Mouse (Mus musculus) limb, embryonic 12.5 days (tissue): ENCODE data around the gene Gm20388. TPM values are rescaled to one million over a fixed set of nuclear protein-coding genes. Genes with fewer than 3 reads are reported as not detected.
"Not testable (repeated sequence)": the region's sequence is repeated elsewhere in the genome, so short reads cannot be mapped to it uniquely, and the experiment has no call there.

Experiments used
- ATAC-seq: fragments of 200-750 bp; cut with Nextera tagmentation; 2 replicates; pipeline ENCODE4 v1.8.0; 2017; ENCODE audit warnings: low read depth, moderate TSS enrichment; ENCODE audit not compliant: insufficient number of reproducible peaks, insufficient read depth, low FRiP score, low TSS enrichment
- H3K27ac ChIP-seq: fragments of 300-500 bp; sonication (generic); 2 replicates; pipeline ENCODE4 v1.5.1; 2016; ENCODE audit warnings: mild to moderate bottlenecking, moderate library complexity
- H3K27me3 ChIP-seq: fragments of 300-500 bp; sonication (generic); 2 replicates; pipeline ENCODE4 v1.6.1; 2016; ENCODE audit warnings: mild to moderate bottlenecking, moderate library complexity
- H3K36me3 ChIP-seq: fragments of 300-500 bp; sonication (generic); 2 replicates; pipeline ENCODE4 v1.6.1; 2016; ENCODE audit warnings: mild to moderate bottlenecking, moderate library complexity
- H3K4me1 ChIP-seq: fragments of 300-500 bp; sonication (generic); replicated peaks from 2 replicates; pipeline ENCODE4 v1.6.1; 2016
- H3K4me2 ChIP-seq: fragments of 300-500 bp; sonication (generic); 2 replicates; pipeline ENCODE4 v1.6.1; 2016; ENCODE audit warnings: mild to moderate bottlenecking, moderate library complexity
- H3K4me3 ChIP-seq: fragments of 300-500 bp; sonication (generic); replicated peaks from 2 replicates; pipeline ENCODE4 v1.5.1; 2016; ENCODE audit warnings: mild to moderate bottlenecking
- H3K9ac ChIP-seq: fragments of 300-500 bp; sonication (generic); replicated peaks from 2 replicates; pipeline ENCODE4 v1.6.1; 2016; ENCODE audit warnings: mild to moderate bottlenecking, moderate library complexity
- H3K9me3 ChIP-seq: fragments of 300-500 bp; sonication (generic); 2 replicates; pipeline ENCODE4 v1.6.1; 2016; ENCODE audit warnings: mild to moderate bottlenecking, moderate library complexity
- WGBS: fragments of 180-500 bp; shearing (Covaris S2); methylation state at CpG from one replicate; pipeline ENCODE4 v1.1.7; 2016; 5-methylcytosine and 5-hydroxymethylcytosine counted together
- polyA plus RNA-seq: library from polyadenylated mRNA; unstranded; fragments of >200 nt; fragmentation: Nextera tagmentation; extraction: Ambion mirVana; gene quantifications from 2 replicates; pipeline ENCODE4 v1.2.1, GENCODE M21; 2016

The Gm20388 gene
- polyA plus RNA-seq, 1 experiment from 2014 or later: not detected

- 97% methylated on average over 8 of the region's 8 CpGs for WGBS
- H3K27me3 ChIP-seq: no peaks in the 10 kb centered on the region
These were observed 3338.0 kb downstream of the Gm20388 start for GRCm38 (mm10) chr8:123248596-123248995.

GRCm38 (mm10) chr8:123250940-123251339, 3340.3 kb downstream of the Gm20388 start:
- Histone ChIP-seq H3K27me3 (no peaks in the 10 kb centered on the region), H3K4me3 (no peak overlapping the region), H3K27ac (no peak overlapping the region), H3K4me1 (peaks cover 24% of the 10 kb centered on the region), H3K36me3 (peaks cover 64% of the 10 kb centered on the region), H3K9ac (no peak overlapping the region), H3K4me2 (no peak overlapping the region), H3K9me3 (no peaks in the 10 kb centered on the region)
- ATAC-seq: no peak
- WGBS: 95% methylated on average over 5 of the region's 5 CpGs

More at GRCm38 (mm10) chr8:123248596-123248995, 3338.0 kb downstream of the Gm20388 start:
- Histone ChIP-seq H3K4me2 (no peak overlapping the region), H3K4me3 (no peak overlapping the region), H3K36me3 (peaks cover 84% of the 10 kb centered on the region), H3K9me3 (no peaks in the 10 kb centered on the region), H3K4me1 (peaks cover 12% of the 10 kb centered on the region), H3K9ac (no peak overlapping the region), H3K27ac (no peak overlapping the region)
- no peak for ATAC-seq

GRCm38 (mm10) chr8:123252925-123253324, 3342.3 kb downstream of the Gm20388 start:
- Histone ChIP-seq H3K9me3 (no peaks in the 10 kb centered on the region), H3K27ac (no peak overlapping the region), H3K36me3 (peaks cover 63% of the 10 kb centered on the region), H3K4me1 (peaks cover 24% of the 10 kb centered on the region), H3K27me3 (no peaks in the 10 kb centered on the region), H3K4me2 (peak overlapping the region; percentile 95), H3K9ac (peak overlapping the region; percentile 95), H3K4me3 (peak overlapping the region; percentile 96)
- ATAC-seq: no peak
- WGBS: 54% methylated on average over 4 of the region's 4 CpGs

- Histone ChIP-seq H3K4me2 (peak overlapping the region; percentile 95), H3K9me3 (no peaks in the 10 kb centered on the region), H3K27me3 (no peaks in the 10 kb centered on the region), H3K4me3 (peak overlapping the region; percentile 96), H3K9ac (peak overlapping the region; percentile 95), H3K4me1 (peaks cover 24% of the 10 kb centered on the region), H3K27ac (peak overlapping the region; percentile 83), H3K36me3 (peaks cover 63% of the 10 kb centered on the region)
- peak; percentile 49 for ATAC-seq
- WGBS: under 1% methylated on average over 40 of the region's 40 CpGs
These were observed 3342.9 kb downstream of the Gm20388 start for GRCm38 (mm10) chr8:123253451-123254098.

- H3K4me3 ChIP-seq: peak within 1 kb of the TSS; percentile 96
- peak within 1 kb of the TSS; percentile 83 for H3K27ac ChIP-seq
- 1% methylated on average over 79 of the region's 99 CpGs for WGBS
- H3K36me3 ChIP-seq: peaks cover 63% of the 10 kb centered on the region
- ATAC-seq: peak; percentile 91
- H3K9ac ChIP-seq: peak within 1 kb of the TSS; percentile 95
- H3K27me3 ChIP-seq: no peaks in the 10 kb centered on the region
- peaks cover 24% of the 10 kb centered on the region for H3K4me1 ChIP-seq
- H3K9me3 ChIP-seq: no peaks in the 10 kb centered on the region
- peak within 1 kb of the TSS; percentile 95 for H3K4me2 ChIP-seq
These were observed 3343.7 kb downstream of the Gm20388 start, which contains the start of the genes Zfp276 and Vps9d1 for GRCm38 (mm10) chr8:123254099-123254885. TSS of gene Zfp276 (plus strand) at chr8:123254195. TSS of gene Vps9d1 (minus strand) at chr8:123254348.

- 65% methylated on average over 6 of the region's 6 CpGs for WGBS
- Histone ChIP-seq H3K4me2 (peak overlapping the region; percentile 95), H3K27ac (no peak overlapping the region), H3K27me3 (no peaks in the 10 kb centered on the region), H3K4me3 (peak overlapping the region; percentile 96), H3K4me1 (peaks cover 24% of the 10 kb centered on the region), H3K9ac (peak overlapping the region; percentile 95), H3K36me3 (peaks cover 63% of the 10 kb centered on the region), H3K9me3 (no peaks in the 10 kb centered on the region)
- ATAC-seq: no peak
These were observed 3344.5 kb downstream of the Gm20388 start for GRCm38 (mm10) chr8:123255170-123255569.

GRCm38 (mm10) chr8:123257114-123257513, 3346.5 kb downstream of the Gm20388 start:
- H3K27ac ChIP-seq: no peak overlapping the region
- WGBS: 87% methylated on average over 3 of the region's 3 CpGs
- H3K27me3 ChIP-seq: no peaks in the 10 kb centered on the region
- peaks cover 58% of the 10 kb centered on the region for H3K36me3 ChIP-seq
- H3K4me2 ChIP-seq: no peak overlapping the region
- peaks cover 24% of the 10 kb centered on the region for H3K4me1 ChIP-seq
- H3K9me3 ChIP-seq: no peaks in the 10 kb centered on the region
- no peak overlapping the region for H3K9ac ChIP-seq
- H3K4me3 ChIP-seq: no peak overlapping the region
- no peak for ATAC-seq

- WGBS: 86% methylated on average over 8 of the region's 8 CpGs
- H3K4me2 ChIP-seq: not testable (repeated sequence)
- H3K36me3 ChIP-seq: peaks cover 62% of the 10 kb centered on the region
These were observed 3347.0 kb downstream of the Gm20388 start for GRCm38 (mm10) chr8:123257593-123257992.

GRCm38 (mm10) chr8:123267926-123268656, 3357.4 kb downstream of the Gm20388 start:
- Histone ChIP-seq H3K36me3 (peaks cover 87% of the 10 kb centered on the region), H3K4me2 (no peak overlapping the region), H3K9ac (no peak overlapping the region), H3K9me3 (no peaks in the 10 kb centered on the region), H3K27me3 (no peaks in the 10 kb centered on the region), H3K4me3 (no peak overlapping the region), H3K27ac (no peak overlapping the region), H3K4me1 (no peaks in the 10 kb centered on the region)
- no peak for ATAC-seq
- WGBS: 76% methylated on average over 14 of the region's 14 CpGs

More at GRCm38 (mm10) chr8:123257593-123257992, 3347.0 kb downstream of the Gm20388 start:
- H3K9ac ChIP-seq, H3K4me3 ChIP-seq, H3K9me3 ChIP-seq, H3K27ac ChIP-seq, H3K27me3 ChIP-seq, ATAC-seq: not testable (repeated sequence)
- peaks cover 21% of the 10 kb centered on the region for H3K4me1 ChIP-seq

GRCm38 (mm10) chr8:123271147-123271546, 3360.5 kb downstream of the Gm20388 start:
- Histone ChIP-seq H3K27me3 (no peaks in the 10 kb centered on the region), H3K27ac (no peak overlapping the region), H3K9me3 (no peaks in the 10 kb centered on the region), H3K4me2 (no peak overlapping the region), H3K9ac (no peak overlapping the region), H3K4me3 (no peak overlapping the region), H3K36me3 (peaks cover 79% of the 10 kb centered on the region), H3K4me1 (no peaks in the 10 kb centered on the region)
- ATAC-seq: no peak
- 90% methylated on average over 10 of the region's 10 CpGs for WGBS

GRCm38 (mm10) chr8:123271901-123272300, 3361.3 kb downstream of the Gm20388 start:
- Histone ChIP-seq H3K27ac (no peak overlapping the region), H3K4me1 (no peaks in the 10 kb centered on the region), H3K9me3 (no peaks in the 10 kb centered on the region), H3K9ac (no peak overlapping the region), H3K4me2 (no peak overlapping the region), H3K27me3 (no peaks in the 10 kb centered on the region), H3K4me3 (no peak overlapping the region), H3K36me3 (peaks cover 72% of the 10 kb centered on the region)
- ATAC-seq: 0 out of 2 replicates have a peak, but pooled peaks have one; percentile 21
- 80% methylated on average over 4 of the region's 4 CpGs for WGBS
